Mouse (Mus musculus): ENCODE measurements around the gene Ciita. TPM values are rescaled to one million over a fixed set of nuclear protein-coding genes. Genes with fewer than 3 reads are reported as not detected.

Ciita gene
- polyA plus RNA-seq (2015; fragmentation: Nextera tagmentation; extraction: Ambion mirVana), result 0.09 and 0.16 TPM in 2 replicates

GRCm38 (mm10) chr16:10479857-10480256 is at the start of gene Ciita:
TSS of gene Ciita (plus strand) at chr16:10480059.
- no peak for ATAC-seq (ENCODE audit: insufficient read depth)

DNA sequence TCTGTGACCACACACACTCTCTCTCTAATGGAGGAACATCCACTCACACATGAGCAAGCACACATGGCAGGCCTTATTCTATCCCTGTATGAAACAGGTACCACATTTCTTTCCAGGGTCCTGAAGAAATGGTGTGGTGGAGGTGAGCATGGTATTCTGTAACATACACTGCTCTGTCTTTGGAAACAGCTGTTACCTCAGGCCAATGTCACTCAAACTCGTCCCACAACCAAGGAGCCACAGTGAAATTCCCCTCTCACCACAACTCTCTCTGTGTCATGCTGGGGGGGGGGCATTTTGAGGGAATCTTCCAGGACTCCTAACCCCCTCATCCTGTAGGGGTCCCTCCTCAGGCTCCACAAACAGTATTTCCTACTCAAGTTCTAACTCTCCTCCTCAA is 47.9 kb upstream of the Ciita start:
- H3K4me1 ChIP-seq (replicated peaks), result 0 out of 2 replicates have a peak, but pooled peaks cover 10% of the 10 kb centered on the region
- H3K27me3 ChIP-seq, result no peaks in the 10 kb centered on the region
- no peaks in the 10 kb centered on the region for H3K36me3 ChIP-seq (replicated peaks)
- H3K4me3 ChIP-seq (replicated peaks), result no peak overlapping the region
- no peak for ATAC-seq (ENCODE audit: insufficient read depth)
- no peak overlapping the region for H3K4me2 ChIP-seq
- H3K9ac ChIP-seq, result no peak overlapping the region
- no peaks in the 10 kb centered on the region for H3K9me3 ChIP-seq (replicated peaks)
- 56% methylated on average over 1 of the region's 1 CpGs for WGBS (ENCODE audit: insufficient replicate concordance)
- H3K27ac ChIP-seq (replicated peaks), result no peak overlapping the region

More at GRCm38 (mm10) chr16:10479857-10480256, at the start of gene Ciita:
- Histone ChIP-seq H3K9me3 (replicated peaks) (no peaks in the 10 kb centered on the region), H3K4me2 (no peak within 1 kb of the TSS), H3K9ac (no peak within 1 kb of the TSS), H3K27ac (replicated peaks) (no peak within 1 kb of the TSS), H3K4me1 (replicated peaks) (no peaks in the 10 kb centered on the region), H3K36me3 (replicated peaks) (no peaks in the 10 kb centered on the region), H3K4me3 (replicated peaks) (no peak within 1 kb of the TSS), H3K27me3 (no peaks in the 10 kb centered on the region)
- WGBS (ENCODE audit: insufficient replicate concordance), result 46% methylated on average over 5 of the region's 5 CpGs

DNA sequence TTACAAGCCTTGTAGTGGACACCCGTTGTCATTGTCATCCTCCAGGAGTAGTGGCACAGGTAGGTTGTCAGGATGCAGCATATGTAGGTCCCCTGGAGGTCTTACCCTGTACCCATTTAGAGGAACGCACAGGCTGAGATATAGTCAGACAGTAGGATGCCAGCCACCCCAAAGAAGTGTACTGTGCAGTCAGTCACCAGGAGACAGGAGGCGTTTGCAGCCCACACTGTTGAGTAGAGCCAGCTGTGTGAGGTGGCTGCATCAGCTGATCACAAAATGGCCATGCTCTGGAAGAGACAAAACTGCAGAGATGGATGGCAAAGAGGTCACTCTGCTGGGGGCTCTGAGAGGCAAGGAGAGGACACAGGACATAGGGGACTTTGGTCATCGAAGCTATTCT is 47.5 kb upstream of the Ciita start:
- no peak for ATAC-seq (ENCODE audit: insufficient read depth)
- Histone ChIP-seq H3K36me3 (replicated peaks) (no peaks in the 10 kb centered on the region), H3K27ac (replicated peaks) (no peak overlapping the region), H3K4me1 (replicated peaks) (0 out of 2 replicates have a peak, but pooled peaks cover 10% of the 10 kb centered on the region), H3K4me3 (replicated peaks) (no peak overlapping the region), H3K9me3 (replicated peaks) (no peaks in the 10 kb centered on the region), H3K27me3 (no peaks in the 10 kb centered on the region), H3K4me2 (no peak overlapping the region), H3K9ac (no peak overlapping the region)
- WGBS (ENCODE audit: insufficient replicate concordance), result 56% methylated on average over 4 of the region's 4 CpGs

- Histone ChIP-seq H3K27me3 (no peaks in the 10 kb centered on the region), H3K9ac (no peak overlapping the region), H3K9me3 (replicated peaks) (no peaks in the 10 kb centered on the region), H3K4me3 (replicated peaks) (no peak overlapping the region), H3K4me1 (replicated peaks) (0 out of 2 replicates have a peak, but pooled peaks cover 10% of the 10 kb centered on the region), H3K4me2 (no peak overlapping the region), H3K27ac (replicated peaks) (no peak overlapping the region), H3K36me3 (replicated peaks) (no peaks in the 10 kb centered on the region)
- 58% methylated on average over 5 of the region's 5 CpGs for WGBS (ENCODE audit: insufficient replicate concordance)
- no peak for ATAC-seq (ENCODE audit: insufficient read depth)
These were observed 46.5 kb upstream of the Ciita start for GRCm38 (mm10) chr16:10433344-10433743.

GRCm38 (mm10) chr16:10436166-10436565 is 43.7 kb upstream of the Ciita start:
- WGBS (ENCODE audit: insufficient replicate concordance), result 65% methylated on average over 6 of the region's 6 CpGs
- Histone ChIP-seq H3K4me1 (replicated peaks) (0 out of 2 replicates have a peak, but pooled peaks cover 10% of the 10 kb centered on the region), H3K4me3 (replicated peaks) (no peak overlapping the region), H3K9me3 (replicated peaks) (no peaks in the 10 kb centered on the region), H3K9ac (no peak overlapping the region), H3K4me2 (no peak overlapping the region), H3K27me3 (no peaks in the 10 kb centered on the region), H3K36me3 (replicated peaks) (no peaks in the 10 kb centered on the region), H3K27ac (replicated peaks) (no peak overlapping the region)
- ATAC-seq (ENCODE audit: insufficient read depth), result no peak

GRCm38 (mm10) chr16:10438055-10438454 is 41.8 kb upstream of the Ciita start:
- Histone ChIP-seq H3K27me3 (no peaks in the 10 kb centered on the region), H3K4me2 (no peak overlapping the region), H3K4me3 (replicated peaks) (no peak overlapping the region), H3K27ac (replicated peaks) (no peak overlapping the region), H3K9me3 (replicated peaks) (no peaks in the 10 kb centered on the region), H3K36me3 (replicated peaks) (no peaks in the 10 kb centered on the region), H3K4me1 (replicated peaks) (0 out of 2 replicates have a peak, but pooled peaks cover 10% of the 10 kb centered on the region), H3K9ac (no peak overlapping the region)
- 63% methylated on average over 5 of the region's 5 CpGs for WGBS (ENCODE audit: insufficient replicate concordance)
- ATAC-seq (ENCODE audit: insufficient read depth), result no peak

- Histone ChIP-seq H3K4me2 (no peak overlapping the region), H3K27me3 (no peaks in the 10 kb centered on the region), H3K4me3 (replicated peaks) (no peak overlapping the region), H3K9ac (no peak overlapping the region), H3K9me3 (replicated peaks) (no peaks in the 10 kb centered on the region), H3K4me1 (replicated peaks) (no peaks in the 10 kb centered on the region), H3K27ac (replicated peaks) (no peak overlapping the region), H3K36me3 (replicated peaks) (no peaks in the 10 kb centered on the region)
- WGBS (ENCODE audit: insufficient replicate concordance), result 43% methylated on average over 6 of the region's 6 CpGs
- no peak for ATAC-seq (ENCODE audit: insufficient read depth)
These were observed 38.5 kb upstream of the Ciita start for GRCm38 (mm10) chr16:10441328-10441727.

- H3K9ac ChIP-seq, result no peak overlapping the region
- no peaks in the 10 kb centered on the region for H3K36me3 ChIP-seq (replicated peaks)
- WGBS (ENCODE audit: insufficient replicate concordance), result 61% methylated on average over 4 of the region's 4 CpGs
- no peaks in the 10 kb centered on the region for H3K9me3 ChIP-seq (replicated peaks)
- no peak overlapping the region for H3K27ac ChIP-seq (replicated peaks)
- no peak overlapping the region for H3K4me2 ChIP-seq
- no peak overlapping the region for H3K4me3 ChIP-seq (replicated peaks)
- no peaks in the 10 kb centered on the region for H3K27me3 ChIP-seq
- no peaks in the 10 kb centered on the region for H3K4me1 ChIP-seq (replicated peaks)
- no peak for ATAC-seq (ENCODE audit: insufficient read depth)
These were observed 38.1 kb upstream of the Ciita start for GRCm38 (mm10) chr16:10441761-10442160.

GRCm38 (mm10) chr16:10443723-10444122 is 36.1 kb upstream of the Ciita start:
- no peak overlapping the region for H3K4me3 ChIP-seq (replicated peaks)
- no peak for ATAC-seq (ENCODE audit: insufficient read depth)
- no peaks in the 10 kb centered on the region for H3K36me3 ChIP-seq (replicated peaks)
- no peak overlapping the region for H3K4me2 ChIP-seq
- H3K27ac ChIP-seq (replicated peaks), result no peak overlapping the region
- 0 out of 2 replicates have a peak, but pooled peaks cover 4% of the 10 kb centered on the region for H3K4me1 ChIP-seq (replicated peaks)
- H3K9me3 ChIP-seq (replicated peaks), result no peaks in the 10 kb centered on the region
- no peaks in the 10 kb centered on the region for H3K27me3 ChIP-seq
- no peak overlapping the region for H3K9ac ChIP-seq

GRCm38 (mm10) chr16:10446573-10447263 is 33.1 kb upstream of the Ciita start:
- Histone ChIP-seq H3K4me1 (replicated peaks) (0 out of 2 replicates have a peak, but pooled peaks cover 4% of the 10 kb centered on the region), H3K9ac (no peak overlapping the region), H3K27me3 (no peaks in the 10 kb centered on the region), H3K36me3 (replicated peaks) (no peaks in the 10 kb centered on the region), H3K4me2 (no peak overlapping the region), H3K4me3 (replicated peaks) (no peak overlapping the region), H3K9me3 (replicated peaks) (no peaks in the 10 kb centered on the region), H3K27ac (replicated peaks) (no peak overlapping the region)
- ATAC-seq (ENCODE audit: insufficient read depth), result no peak
- WGBS (ENCODE audit: insufficient replicate concordance), result 43% methylated on average over 13 of the region's 13 CpGs

DNA sequence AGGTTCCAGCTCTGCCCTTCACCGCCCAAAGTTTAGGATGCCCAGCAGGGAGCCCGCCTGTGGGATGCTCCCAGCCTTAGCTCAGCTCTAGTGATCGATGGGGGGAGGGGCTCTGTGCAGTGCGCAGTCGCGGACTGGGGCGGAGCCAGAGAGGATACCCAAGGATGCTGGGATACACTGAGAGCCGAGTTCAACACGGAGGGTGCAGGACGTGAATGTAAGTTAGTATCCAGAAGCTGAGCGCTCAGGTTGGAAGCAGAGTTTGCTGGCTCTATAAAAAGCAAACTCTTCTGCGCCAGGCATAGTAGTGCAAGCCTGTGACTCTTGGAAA is 32.6 kb upstream of the Ciita start, which contains the start of gene Tvp23a:
Gene Tvp23a, minus strand, starts transcription at position 99 of the 331 bp plus-strand sequence.
- H3K36me3 ChIP-seq (replicated peaks), result no peaks in the 10 kb centered on the region
- no peaks in the 10 kb centered on the region for H3K27me3 ChIP-seq
- ATAC-seq (ENCODE audit: insufficient read depth), result no peak
- no peak within 1 kb of the TSS for H3K27ac ChIP-seq (replicated peaks)
- H3K4me1 ChIP-seq (replicated peaks), result 0 out of 2 replicates have a peak, but pooled peaks cover 4% of the 10 kb centered on the region
- no peak within 1 kb of the TSS for H3K9ac ChIP-seq
- no peaks in the 10 kb centered on the region for H3K9me3 ChIP-seq (replicated peaks)
- WGBS (ENCODE audit: insufficient replicate concordance), result 20% methylated on average over 12 of the region's 12 CpGs
- H3K4me3 ChIP-seq (replicated peaks), result no peak within 1 kb of the TSS
- no peak within 1 kb of the TSS; the same call in 1 of the 2 replicates for H3K4me2 ChIP-seq

- H3K27me3 ChIP-seq, result no peaks in the 10 kb centered on the region
- no peaks in the 10 kb centered on the region for H3K36me3 ChIP-seq (replicated peaks)
- H3K4me3 ChIP-seq (replicated peaks), result no peak overlapping the region
- ATAC-seq (ENCODE audit: insufficient read depth), result no peak
- no peaks in the 10 kb centered on the region for H3K9me3 ChIP-seq (replicated peaks)
- no peak overlapping the region for H3K4me2 ChIP-seq
- no peak overlapping the region for H3K27ac ChIP-seq (replicated peaks)
- no peak overlapping the region for H3K9ac ChIP-seq
- WGBS (ENCODE audit: insufficient replicate concordance), result 36% methylated on average over 2 of the region's 2 CpGs
- H3K4me1 ChIP-seq (replicated peaks), result 0 out of 2 replicates have a peak, but pooled peaks cover 4% of the 10 kb centered on the region
These were observed 32.1 kb upstream of the Ciita start for GRCm38 (mm10) chr16:10447781-10448180.
